Mouse (Mus musculus): ENCODE data around the gene Arxes2.

The Arxes2 gene

DNA sequence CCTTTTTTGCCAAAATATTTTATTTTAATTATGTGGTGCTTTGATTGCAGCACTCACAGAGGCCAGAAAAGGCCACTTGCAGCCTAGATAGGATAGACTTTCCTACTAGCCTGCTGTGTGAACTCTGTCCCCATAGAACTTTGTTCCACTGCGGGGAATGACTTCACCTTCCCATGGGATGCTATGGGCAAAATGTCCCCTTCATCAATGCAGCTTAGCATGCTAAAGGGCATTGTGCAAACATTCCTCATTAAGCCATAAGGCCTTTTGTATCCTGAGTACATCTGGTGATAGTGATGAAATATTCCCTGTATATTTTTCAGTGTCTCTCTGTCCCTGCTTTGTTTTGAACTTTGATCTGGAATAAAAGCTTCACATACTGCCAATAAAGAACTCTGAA, 50.1 kb downstream of the Arxes2 start:
- DNase-seq, result no peak
